Mouse (Mus musculus) limb, embryonic 15.5 days (tissue): ENCODE measurements around the gene Pard6b. TPM values are rescaled to one million over a fixed set of nuclear protein-coding genes. Genes with fewer than 3 reads are reported as not detected.

Experiments
- ATAC-seq: fragments of 200-750 bp; cut with Nextera tagmentation; 2 replicates; pipeline ENCODE4 v1.8.0; 2017; ENCODE audit warnings: low read depth, moderate TSS enrichment; ENCODE audit not compliant: insufficient number of reproducible peaks, low FRiP score, low TSS enrichment
- H3K27ac ChIP-seq: fragments of 300-500 bp; sonication (generic); 2 replicates; pipeline ENCODE4 v1.5.1; 2015; ENCODE audit warnings: moderate library complexity, mild to moderate bottlenecking, inconsistent platforms
- H3K27me3 ChIP-seq: fragments of 300-500 bp; sonication (generic); 2 replicates; pipeline ENCODE4 v1.6.1; 2015; ENCODE audit warnings: inconsistent platforms
- H3K36me3 ChIP-seq: fragments of 300-500 bp; sonication (generic); 2 replicates; pipeline ENCODE4 v1.6.1; 2015; ENCODE audit warnings: inconsistent platforms
- H3K4me1 ChIP-seq: fragments of 300-500 bp; sonication (generic); 2 replicates; pipeline ENCODE4 v1.6.1; 2015; ENCODE audit warnings: inconsistent platforms
- H3K4me2 ChIP-seq: fragments of 300-500 bp; sonication (generic); 2 replicates; pipeline ENCODE4 v1.6.1; 2015; ENCODE audit warnings: mild to moderate bottlenecking, inconsistent platforms
- H3K4me3 ChIP-seq: fragments of 300-500 bp; sonication (generic); 2 replicates; pipeline ENCODE4 v1.5.1; 2015; ENCODE audit warnings: mild to moderate bottlenecking, inconsistent platforms
- H3K9ac ChIP-seq: fragments of 300-500 bp; sonication (generic); 2 replicates; pipeline ENCODE4 v1.6.1; 2015; ENCODE audit warnings: inconsistent platforms
- H3K9me3 ChIP-seq: fragments of 300-500 bp; sonication (generic); 2 replicates; pipeline ENCODE4 v1.6.1; 2016; ENCODE audit warnings: inconsistent platforms
- WGBS: fragments of 180-500 bp; shearing (Covaris S2); methylation state at CpG from one replicate; pipeline ENCODE4 v1.1.7; 2015; 5-methylcytosine and 5-hydroxymethylcytosine counted together
- polyA plus RNA-seq: library from polyadenylated mRNA; unstranded; fragments of >200 nt; fragmentation: Nextera tagmentation; extraction: Ambion mirVana; gene quantifications from 2 replicates; pipeline ENCODE4 v1.2.1, GENCODE M21; 2015

Pard6b gene
- polyA plus RNA-seq, 1 experiment from 2014 or later, result 3.8 TPM

DNA sequence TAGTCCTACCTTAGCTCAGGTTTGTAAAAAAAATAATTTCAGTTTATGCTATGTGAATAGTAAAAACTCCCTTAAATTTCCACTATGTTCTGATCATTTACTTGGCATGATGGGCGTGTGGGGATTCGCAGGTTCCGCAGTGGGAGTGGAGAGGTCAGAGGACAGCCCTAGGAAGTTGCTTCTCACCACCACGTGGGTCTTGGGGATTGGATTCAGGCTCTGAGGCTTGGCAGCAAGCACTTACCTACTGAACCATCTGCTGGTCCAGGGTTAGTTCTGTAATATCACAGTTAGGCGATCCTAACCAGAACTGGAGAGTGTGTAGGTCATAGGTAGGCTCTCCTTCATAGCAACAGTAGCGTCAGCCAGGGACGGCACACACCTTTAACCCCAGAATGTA, 3.4 kb downstream of the Pard6b start:
- no peaks in the 10 kb centered on the region for H3K9me3 ChIP-seq
- H3K9ac ChIP-seq, result no peak overlapping the region
- H3K4me3 ChIP-seq, result no peak overlapping the region
- ATAC-seq, result no peak
- 90% methylated on average over 7 of the region's 7 CpGs for WGBS
- peaks cover 19% of the 10 kb centered on the region for H3K27me3 ChIP-seq
- H3K27ac ChIP-seq, result no peak overlapping the region
- no peak overlapping the region for H3K4me2 ChIP-seq
- H3K4me1 ChIP-seq, result peaks cover 28% of the 10 kb centered on the region
- H3K36me3 ChIP-seq, result no peaks in the 10 kb centered on the region

DNA sequence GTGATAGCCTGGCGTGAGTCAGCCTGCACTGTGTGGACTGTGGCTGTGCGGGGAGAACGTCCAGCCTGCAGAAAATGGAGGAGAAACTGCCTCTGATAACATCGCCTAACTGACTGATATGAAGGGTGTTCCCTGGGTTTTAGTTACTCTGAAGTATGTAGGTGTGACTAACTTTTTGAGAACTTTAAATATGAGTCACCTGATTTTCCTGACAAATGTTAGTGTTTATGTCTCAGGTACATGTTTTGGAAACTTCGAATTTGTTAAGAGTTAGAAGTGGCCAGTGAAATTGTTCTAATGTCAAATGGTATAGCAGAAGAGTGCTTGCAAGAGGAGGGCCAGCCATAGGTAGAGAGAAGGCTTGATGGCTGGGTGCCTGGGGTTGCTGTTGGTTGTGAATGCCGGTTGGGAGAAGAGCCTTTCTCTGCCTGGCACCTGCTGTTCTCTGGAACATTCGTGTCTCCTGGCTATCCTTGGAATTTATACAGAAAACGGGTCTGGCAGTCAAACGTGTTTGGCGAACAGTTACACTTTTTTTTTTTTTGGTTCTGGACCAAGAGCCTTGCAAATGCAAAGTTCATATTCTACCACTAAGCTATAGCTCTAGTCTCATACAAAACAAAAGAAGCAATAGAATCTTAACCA, 4.9 kb downstream of the Pard6b start:
- WGBS, result 50% methylated on average over 10 of the region's 10 CpGs

DNA sequence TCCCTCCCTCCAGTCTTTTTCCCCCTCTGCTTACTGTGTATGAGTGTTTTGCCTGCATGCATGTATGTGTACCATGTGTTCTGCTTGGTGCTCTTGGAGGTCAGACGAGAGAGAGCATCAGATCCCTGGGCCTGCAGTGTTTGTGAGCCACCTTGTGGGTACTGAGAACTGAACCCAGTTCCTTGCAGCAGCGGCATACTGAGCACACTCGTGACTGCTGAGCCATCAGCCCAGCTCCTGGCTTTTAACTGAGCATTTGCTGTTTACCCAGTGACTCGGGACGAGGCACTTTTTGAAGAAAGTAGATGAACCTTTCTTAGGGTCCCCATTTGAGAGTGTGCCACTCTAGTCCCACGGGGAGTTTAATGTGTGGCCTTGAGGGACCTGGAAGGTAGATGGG, 5.5 kb downstream of the Pard6b start:
- Histone ChIP-seq H3K27ac (no peak overlapping the region), H3K4me2 (no peak overlapping the region), H3K36me3 (no peaks in the 10 kb centered on the region), H3K4me1 (peaks cover 15% of the 10 kb centered on the region), H3K4me3 (no peak overlapping the region), H3K9ac (no peak overlapping the region), H3K27me3 (peaks cover 14% of the 10 kb centered on the region), H3K9me3 (no peaks in the 10 kb centered on the region)
- ATAC-seq, result no peak
- 45% methylated on average over 6 of the region's 6 CpGs for WGBS

More for the DNA sequence above, 4.9 kb downstream of the Pard6b start:
- Histone ChIP-seq H3K36me3 (no peaks in the 10 kb centered on the region), H3K27me3 (peaks cover 19% of the 10 kb centered on the region), H3K4me1 (peaks cover 19% of the 10 kb centered on the region), H3K4me3 (no peak overlapping the region), H3K9me3 (no peaks in the 10 kb centered on the region), H3K9ac (no peak overlapping the region), H3K4me2 (no peak overlapping the region), H3K27ac (no peak overlapping the region)
- ATAC-seq, result no peak

DNA sequence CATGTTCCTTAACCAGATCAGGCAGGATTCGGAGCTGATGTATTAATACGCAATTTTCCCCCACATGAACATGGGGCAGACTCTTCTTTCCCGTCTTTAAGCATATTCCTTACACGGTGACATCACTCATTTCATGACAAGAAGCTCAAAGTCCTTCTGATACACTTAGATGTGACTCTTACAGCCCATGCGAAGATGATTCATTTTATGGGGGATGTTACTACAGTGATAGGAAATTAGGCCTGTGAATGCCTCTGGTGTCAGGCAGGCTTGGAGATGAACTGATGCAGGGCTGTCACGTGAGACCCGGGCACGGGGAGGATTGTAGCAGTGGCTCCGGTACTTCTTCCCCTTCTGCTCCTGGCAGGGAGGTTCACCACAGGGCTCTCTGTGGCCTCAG, 6.0 kb downstream of the Pard6b start:
- Histone ChIP-seq H3K4me3 (no peak overlapping the region), H3K27ac (no peak overlapping the region), H3K9me3 (no peaks in the 10 kb centered on the region), H3K36me3 (no peaks in the 10 kb centered on the region), H3K4me2 (no peak overlapping the region), H3K27me3 (peaks cover 11% of the 10 kb centered on the region), H3K4me1 (peaks cover 10% of the 10 kb centered on the region), H3K9ac (no peak overlapping the region)
- WGBS, result 64% methylated on average over 9 of the region's 9 CpGs
- ATAC-seq, result no peak

DNA sequence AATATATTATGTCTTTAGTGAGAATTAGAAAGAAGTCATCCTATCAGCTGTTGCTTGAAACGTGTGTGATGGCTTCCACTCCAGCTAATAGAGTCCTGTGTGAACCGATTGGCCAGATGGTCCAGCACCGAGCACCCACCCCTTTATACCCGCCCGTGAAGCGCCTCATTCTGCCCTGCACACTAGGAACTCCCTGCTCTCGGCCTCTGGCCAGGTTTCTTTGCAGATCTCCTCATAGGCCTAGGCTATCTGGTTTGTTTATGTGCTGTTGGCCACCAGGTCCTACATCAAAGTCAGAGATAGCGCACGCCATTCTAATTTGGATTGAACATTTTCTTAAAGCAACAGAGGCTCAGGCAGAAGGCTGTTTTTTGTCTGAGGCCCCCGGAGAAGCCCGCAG, 10.8 kb downstream of the Pard6b start:
- Histone ChIP-seq H3K4me2 (no peak overlapping the region), H3K4me1 (peaks cover 16% of the 10 kb centered on the region), H3K9me3 (no peaks in the 10 kb centered on the region), H3K27me3 (no peaks in the 10 kb centered on the region), H3K36me3 (no peaks in the 10 kb centered on the region), H3K9ac (no peak overlapping the region), H3K4me3 (no peak overlapping the region), H3K27ac (no peak overlapping the region)
- 71% methylated on average over 11 of the region's 11 CpGs for WGBS
- ATAC-seq, result no peak

DNA sequence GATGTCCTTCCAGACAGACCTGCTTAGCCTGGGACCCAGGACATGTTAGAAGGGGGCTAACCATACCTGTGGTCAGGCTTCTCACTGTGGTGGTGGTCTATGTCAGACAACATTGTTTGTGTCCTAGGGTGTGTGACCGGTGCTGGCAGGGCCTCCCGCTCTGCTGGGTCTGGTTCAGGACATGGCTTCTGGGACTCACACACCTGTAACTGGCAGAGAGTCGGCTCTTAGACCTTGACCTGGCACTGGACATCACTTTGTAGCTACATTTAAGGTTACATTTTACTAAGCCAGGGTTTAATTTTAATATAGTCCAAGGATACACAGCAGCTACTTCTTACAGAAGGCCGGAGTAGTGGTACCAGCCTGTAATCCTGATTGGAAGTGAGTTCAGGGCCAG, 12.3 kb downstream of the Pard6b start:
- 94% methylated on average over 4 of the region's 4 CpGs for WGBS
- no peaks in the 10 kb centered on the region for H3K9me3 ChIP-seq
- H3K4me3 ChIP-seq, result no peak overlapping the region
- H3K27me3 ChIP-seq, result no peaks in the 10 kb centered on the region
- no peaks in the 10 kb centered on the region for H3K36me3 ChIP-seq
- H3K9ac ChIP-seq, result no peak overlapping the region
- no peak overlapping the region for H3K4me2 ChIP-seq
- H3K4me1 ChIP-seq, result peaks cover 20% of the 10 kb centered on the region
- no peak overlapping the region for H3K27ac ChIP-seq
- no peak for ATAC-seq

DNA sequence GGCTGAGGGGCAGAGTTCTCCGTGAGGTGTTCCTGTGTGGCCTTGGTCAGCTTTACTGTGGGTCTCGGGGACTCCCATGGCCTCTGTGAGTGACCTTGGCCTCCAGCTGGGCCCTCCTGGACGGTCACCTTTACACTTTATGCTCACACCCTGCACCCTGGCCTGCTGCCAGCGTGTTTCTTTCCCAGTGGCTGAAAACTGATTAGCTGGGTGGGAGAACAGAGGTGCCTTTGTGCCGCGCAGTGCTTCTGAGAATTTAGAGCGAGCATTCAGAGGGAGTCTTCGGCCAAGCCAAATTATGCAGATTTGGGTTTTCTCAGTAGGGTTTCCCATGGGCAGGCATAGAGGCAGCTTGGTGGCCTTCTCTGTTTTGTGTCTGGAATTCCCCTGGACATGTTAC, 14.3 kb downstream of the Pard6b start:
- Histone ChIP-seq H3K36me3 (no peaks in the 10 kb centered on the region), H3K9me3 (no peaks in the 10 kb centered on the region), H3K4me2 (no peak overlapping the region), H3K27ac (peak overlapping the region; percentile 52), H3K9ac (no peak overlapping the region), H3K4me1 (peaks cover 20% of the 10 kb centered on the region), H3K27me3 (no peaks in the 10 kb centered on the region), H3K4me3 (no peak overlapping the region)
- WGBS, result 64% methylated on average over 8 of the region's 8 CpGs
- ATAC-seq, result no peak

DNA sequence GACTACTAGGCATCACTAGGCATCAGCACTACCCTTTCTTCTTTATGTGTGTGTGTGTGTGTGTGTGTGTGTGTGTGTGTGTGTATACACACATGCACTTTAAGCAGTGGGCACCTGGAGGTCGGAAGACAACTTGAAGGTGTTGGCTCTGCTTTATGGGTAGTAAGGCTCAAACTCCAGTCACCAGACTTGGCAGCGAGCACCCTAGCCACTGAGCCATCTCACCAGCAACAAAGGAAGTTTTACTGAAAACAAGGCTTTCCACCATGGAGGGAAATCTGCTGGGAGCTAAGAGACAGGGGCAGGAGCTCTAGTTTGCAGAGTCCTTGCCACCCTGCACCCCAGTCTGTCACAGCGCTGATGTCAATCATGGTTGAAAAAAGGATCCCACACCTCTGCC, 15.7 kb downstream of the Pard6b start:
- H3K36me3 ChIP-seq, result 0 out of 2 replicates have a peak, but pooled peaks cover 4% of the 10 kb centered on the region
- no peaks in the 10 kb centered on the region for H3K9me3 ChIP-seq
- no peak overlapping the region for H3K4me2 ChIP-seq
- no peaks in the 10 kb centered on the region for H3K27me3 ChIP-seq
- no peak overlapping the region for H3K4me3 ChIP-seq
- WGBS, result 68% methylated on average over 3 of the region's 3 CpGs
- peaks cover 20% of the 10 kb centered on the region for H3K4me1 ChIP-seq
- H3K27ac ChIP-seq, result no peak overlapping the region
- no peak for ATAC-seq
- H3K9ac ChIP-seq, result no peak overlapping the region

DNA sequence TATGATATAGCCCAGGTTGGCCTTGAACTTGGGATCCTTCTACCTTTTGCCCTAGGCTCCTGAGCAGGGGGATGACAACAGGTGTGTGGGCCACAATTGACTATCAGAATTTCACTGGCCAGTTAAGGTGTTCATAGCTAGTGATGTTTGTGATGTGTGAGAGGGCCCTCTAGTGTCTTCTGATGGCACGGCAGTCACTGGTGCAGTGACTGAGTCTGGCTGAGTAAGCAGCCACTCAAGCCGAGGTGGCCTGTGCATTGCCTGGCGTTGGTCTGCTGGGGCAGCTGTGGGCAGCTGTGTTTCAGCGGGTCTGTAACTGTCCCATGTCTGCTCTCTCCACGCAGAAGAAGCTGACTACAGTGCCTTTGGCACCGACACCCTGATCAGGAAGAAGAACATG, 17.2 kb downstream of the Pard6b start:
- no peak overlapping the region for H3K9ac ChIP-seq
- H3K27ac ChIP-seq, result no peak overlapping the region
- H3K4me2 ChIP-seq, result no peak overlapping the region
- 0 out of 2 replicates have a peak, but pooled peaks cover 4% of the 10 kb centered on the region for H3K36me3 ChIP-seq
- H3K4me3 ChIP-seq, result no peak overlapping the region
- peaks cover 20% of the 10 kb centered on the region for H3K4me1 ChIP-seq
- no peak for ATAC-seq
- no peaks in the 10 kb centered on the region for H3K27me3 ChIP-seq
- H3K9me3 ChIP-seq, result no peaks in the 10 kb centered on the region
- WGBS, result 42% methylated on average over 6 of the region's 6 CpGs

DNA sequence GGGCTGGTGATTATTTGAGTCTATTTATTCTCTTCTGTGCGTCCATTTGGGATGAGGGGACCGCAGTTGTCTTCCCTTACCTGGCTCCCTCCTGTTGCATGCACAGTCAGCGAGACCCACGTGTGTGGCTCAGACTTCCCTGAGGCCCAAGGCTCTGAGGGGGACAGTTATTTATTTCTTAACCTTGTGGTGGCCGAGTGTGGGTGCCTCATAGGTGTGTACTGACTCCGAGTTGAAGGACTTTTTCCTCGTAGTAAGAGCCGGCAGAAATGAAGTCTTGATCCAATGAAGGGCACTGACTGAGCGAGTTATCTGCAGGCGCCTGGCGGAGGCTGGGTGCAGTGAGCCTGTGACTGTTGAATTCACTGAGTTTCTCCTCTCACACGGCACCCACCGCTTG, 19.2 kb downstream of the Pard6b start:
- ATAC-seq, result no peak
- Histone ChIP-seq H3K27ac (no peak overlapping the region), H3K9ac (no peak overlapping the region), H3K4me3 (no peak overlapping the region), H3K9me3 (no peaks in the 10 kb centered on the region), H3K4me2 (no peak overlapping the region), H3K4me1 (peaks cover 15% of the 10 kb centered on the region), H3K27me3 (no peaks in the 10 kb centered on the region), H3K36me3 (0 out of 2 replicates have a peak, but pooled peaks cover 4% of the 10 kb centered on the region)
- WGBS, result 82% methylated on average over 13 of the region's 13 CpGs

DNA sequence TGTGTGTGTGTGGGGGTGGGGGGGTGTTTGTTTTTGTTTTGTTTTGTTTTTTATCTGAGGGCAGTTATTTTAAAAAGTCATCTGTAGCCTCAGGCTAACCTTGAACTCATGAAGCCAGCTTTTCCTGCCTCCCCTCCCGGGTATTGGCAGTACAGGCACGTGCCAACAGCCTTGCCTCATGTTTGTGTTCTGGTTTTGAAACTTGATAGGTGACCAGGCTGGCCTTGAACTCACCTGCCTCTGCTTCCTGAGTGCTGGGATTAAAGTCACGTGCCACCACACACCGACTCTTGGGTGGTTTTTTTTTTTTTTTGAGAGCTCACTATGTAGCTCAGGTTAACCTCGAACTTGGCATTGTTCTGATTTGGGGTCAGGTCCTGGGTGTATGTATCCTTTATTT, 21.0 kb downstream of the Pard6b start:
- Histone ChIP-seq H3K36me3 (0 out of 2 replicates have a peak, but pooled peaks cover 4% of the 10 kb centered on the region), H3K9me3 (no peaks in the 10 kb centered on the region), H3K4me3 (no peak overlapping the region), H3K27me3 (no peaks in the 10 kb centered on the region), H3K9ac (no peak overlapping the region), H3K27ac (no peak overlapping the region), H3K4me1 (peaks cover 5% of the 10 kb centered on the region), H3K4me2 (no peak overlapping the region)
- WGBS, result 72% methylated on average over 5 of the region's 5 CpGs
- no peak for ATAC-seq

DNA sequence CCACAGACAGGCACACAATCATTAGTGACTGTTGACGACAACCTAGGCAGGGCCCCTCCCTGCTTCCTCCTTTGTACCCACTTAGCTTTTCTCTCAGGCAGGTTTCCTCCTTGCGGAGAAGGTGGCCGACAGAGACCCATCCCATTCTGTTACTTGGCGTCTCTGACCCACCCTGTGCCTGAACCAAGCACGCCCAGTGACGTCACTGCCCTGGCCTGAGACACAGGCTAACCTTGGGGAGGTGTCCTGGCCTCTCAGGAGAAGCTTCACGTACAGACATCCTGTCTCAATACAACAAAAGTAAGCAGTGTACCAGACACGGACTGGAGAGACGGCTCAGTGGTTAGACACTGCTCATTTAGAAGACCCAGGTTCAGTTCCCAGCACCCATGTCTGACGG, 22.5 kb downstream of the Pard6b start:
- no peak for ATAC-seq
- Histone ChIP-seq H3K9ac (no peak overlapping the region), H3K27ac (no peak overlapping the region), H3K4me2 (no peak overlapping the region), H3K4me1 (peaks cover 7% of the 10 kb centered on the region), H3K36me3 (0 out of 2 replicates have a peak, but pooled peaks cover 4% of the 10 kb centered on the region), H3K27me3 (no peaks in the 10 kb centered on the region), H3K4me3 (no peak overlapping the region), H3K9me3 (no peaks in the 10 kb centered on the region)
- 91% methylated on average over 10 of the region's 10 CpGs for WGBS
